Mouse (Mus musculus) MEL (cell line): Measurements from ENCODE around the gene Nupl2. TPM values are rescaled to one million over a fixed set of nuclear protein-coding genes. Genes with fewer than 3 reads are reported as not detected.

Source experiments
- DNase-seq: peaks from one replicate; pipeline ENCODE4 v3.0.0; 2011; ENCODE audit warnings: low read depth, low spot score
- H3K27ac ChIP-seq: 2 replicates; pipeline ENCODE4 v1.5.1; 2012; ENCODE audit warnings: low read depth, mild to moderate bottlenecking, control low read depth, low read length, moderate library complexity; ENCODE audit not compliant: control insufficient read depth
- H3K27me3 ChIP-seq, 2 experiments: fragments of 150-350 bp in 1 of 2; sonication (generic) in 1 of 2; 2 replicates each; pipeline ENCODE4 v1.6.1; 2012; ENCODE audit warnings: low read length in 2 of 2, mild to moderate bottlenecking in 2 of 2, improper control_type of control experiment in 1 of 2, moderate library complexity in 1 of 2; ENCODE audit not compliant: insufficient read depth in 2 of 2, control insufficient read depth in 1 of 2
- H3K36me3 ChIP-seq, 2 experiments: 2 replicates each; pipeline ENCODE4 v1.6.1; 2012 to 2014; ENCODE audit warnings: low read length in 2 of 2, improper control_type of control experiment in 1 of 2, inconsistent platforms in 1 of 2, mild to moderate bottlenecking in 1 of 2; ENCODE audit not compliant: insufficient read depth in 2 of 2, control insufficient read depth in 1 of 2
- H3K4me1 ChIP-seq, 2 experiments: fragments of 150-350 bp in 1 of 2; sonication (generic) in 1 of 2; 2 replicates each; pipeline ENCODE4 v1.6.1; 2012; ENCODE audit warnings: low read length in 2 of 2, improper control_type of control experiment in 1 of 2, mild to moderate bottlenecking in 1 of 2; ENCODE audit not compliant: insufficient read depth in 2 of 2, control insufficient read depth in 1 of 2
- H3K4me3 ChIP-seq, 2 experiments: fragments of 150-350 bp in 1 of 2; sonication (generic) in 1 of 2; 2 replicates each; pipeline ENCODE4 v1.5.1; 2012; ENCODE audit warnings: low read depth in 2 of 2, low read length in 2 of 2, mild to moderate bottlenecking in 2 of 2, moderate library complexity in 2 of 2, control low read depth in 1 of 2, improper control_type of control experiment in 1 of 2; ENCODE audit not compliant: control insufficient read depth in 1 of 2, insufficient read depth in 1 of 2
- H3K79me2 ChIP-seq: 2 replicates; pipeline ENCODE4 v1.6.1; 2012; ENCODE audit warnings: mild to moderate bottlenecking, low read length, moderate library complexity; ENCODE audit not compliant: control insufficient read depth, poor library complexity, insufficient read depth
- H3K9ac ChIP-seq: 2 replicates; pipeline ENCODE4 v1.6.1; 2012; ENCODE audit warnings: low read depth, mild to moderate bottlenecking, control low read depth, low read length, moderate library complexity; ENCODE audit not compliant: control insufficient read depth, poor library complexity, severe bottlenecking
- H3K9me3 ChIP-seq: fragments of 150-350 bp; sonication (generic); replicated peaks from 2 replicates; pipeline ENCODE4 v1.6.1; 2012; ENCODE audit warnings: mild to moderate bottlenecking, low read length, improper control_type of control experiment, moderate library complexity; ENCODE audit not compliant: insufficient read depth
- CHD2 ChIP-seq: IDR thresholded peaks from 2 replicates; pipeline ENCODE4 v1.6.1; 2011; ENCODE audit warnings: low read length, improper control_type of control experiment
- E2F4 ChIP-seq: IDR thresholded peaks from 2 replicates; pipeline ENCODE4 v1.6.1; 2011; ENCODE audit warnings: low read depth, low read length, improper control_type of control experiment, borderline replicate concordance
- ELF1 ChIP-seq: IDR thresholded peaks from 2 replicates; pipeline ENCODE4 v1.6.1; 2014; ENCODE audit warnings: low read depth, mild to moderate bottlenecking, inconsistent platforms, low read length, improper control_type of control experiment, moderate library complexity
- HCFC1 ChIP-seq: IDR thresholded peaks from 2 replicates; pipeline ENCODE4 v1.6.1; 2012; ENCODE audit warnings: low read depth, mild to moderate bottlenecking, inconsistent platforms, low read length, improper control_type of control experiment, moderate library complexity
- KAT2A ChIP-seq: conservative IDR thresholded peaks from 2 replicates; pipeline ENCODE4 v1.6.1; 2012; ENCODE audit warnings: low read depth, low read length, improper control_type of control experiment, inconsistent platforms
- MEF2A ChIP-seq: IDR thresholded peaks from 2 replicates; pipeline ENCODE4 v1.6.1; 2014; ENCODE audit warnings: low read depth, mild to moderate bottlenecking, inconsistent platforms, low read length, improper control_type of control experiment; ENCODE audit not compliant: poor library complexity, insufficient replicate concordance, severe bottlenecking; ENCODE audit errors: extremely low read depth
- MXI1 ChIP-seq: IDR thresholded peaks from 2 replicates; pipeline ENCODE4 v1.6.1; 2011; ENCODE audit warnings: mild to moderate bottlenecking, low read depth, low read length, improper control_type of control experiment
- NELFE ChIP-seq: IDR thresholded peaks from 2 replicates; pipeline ENCODE4 v1.6.1; 2011; ENCODE audit warnings: low read depth, low read length, improper control_type of control experiment
- RAD21 ChIP-seq: IDR thresholded peaks from 2 replicates; pipeline ENCODE4 v1.6.1; 2011; ENCODE audit warnings: mild to moderate bottlenecking, low read depth, low read length, improper control_type of control experiment
- TAL1 ChIP-seq: IDR thresholded peaks from 2 replicates; pipeline ENCODE4 v1.6.1; 2012; ENCODE audit warnings: mild to moderate bottlenecking, inconsistent platforms, low read length, moderate library complexity, mixed read lengths
- TBP ChIP-seq: IDR thresholded peaks from 2 replicates; pipeline ENCODE4 v1.8.0; 2011; ENCODE audit warnings: low read depth, low read length, improper control_type of control experiment
- TCF12 ChIP-seq: IDR thresholded peaks from 2 replicates; pipeline ENCODE4 v1.6.1; 2014; ENCODE audit warnings: low read depth, mild to moderate bottlenecking, inconsistent platforms, low read length, improper control_type of control experiment, moderate library complexity
- USF1 ChIP-seq: IDR thresholded peaks from 2 replicates; pipeline ENCODE4 v1.6.1; 2014; ENCODE audit warnings: low read depth, mild to moderate bottlenecking, inconsistent platforms, low read length, improper control_type of control experiment, moderate library complexity
- USF2 ChIP-seq, 2 experiments: IDR thresholded peaks; 2 replicates each; pipeline ENCODE4 v1.6.1; 2011 to 2012; ENCODE audit warnings: improper control_type of control experiment in 2 of 2, low read length in 2 of 2, borderline replicate concordance in 1 of 2, inconsistent platforms in 1 of 2, low read depth in 1 of 2, mild to moderate bottlenecking in 1 of 2; ENCODE audit not compliant: insufficient read depth in 1 of 2
- ZC3H11A ChIP-seq: IDR thresholded peaks from 2 replicates; pipeline ENCODE4 v1.6.1; 2012; ENCODE audit warnings: low read depth, mild to moderate bottlenecking, inconsistent platforms, low read length, improper control_type of control experiment
- ZKSCAN1 ChIP-seq: IDR thresholded peaks from 2 replicates; pipeline ENCODE4 v1.6.1; 2012; ENCODE audit warnings: low read depth, mild to moderate bottlenecking, inconsistent platforms, low read length, improper control_type of control experiment, moderate library complexity
- polyA plus RNA-seq, 2 experiments: library from polyadenylated mRNA; stranded (reverse) in 1 of 2; unstranded in 1 of 2; fragments of >175 nt in 1 of 2; fragments of >200 nt in 1 of 2; gene quantifications; 2 replicates each; pipeline versions ENCODE4 v1.2.1 to v1.2.4; 2012; ENCODE audit warnings: low replicate concordance in 2 of 2, low read depth in 1 of 2; ENCODE audit not compliant: insufficient read length in 2 of 2, insufficient read depth in 1 of 2, missing spikeins in 1 of 2
- total RNA-seq: library from RNA; depleted of rRNA; stranded (reverse); fragments of 300-350 nt; gene quantifications from 2 replicates; pipeline ENCODE4 v1.2.3, GENCODE M21; 2012

Nupl2 gene
- total and polyA plus RNA-seq, 3 experiments = 13.8 to 121 (median 23.1) TPM

DNA sequence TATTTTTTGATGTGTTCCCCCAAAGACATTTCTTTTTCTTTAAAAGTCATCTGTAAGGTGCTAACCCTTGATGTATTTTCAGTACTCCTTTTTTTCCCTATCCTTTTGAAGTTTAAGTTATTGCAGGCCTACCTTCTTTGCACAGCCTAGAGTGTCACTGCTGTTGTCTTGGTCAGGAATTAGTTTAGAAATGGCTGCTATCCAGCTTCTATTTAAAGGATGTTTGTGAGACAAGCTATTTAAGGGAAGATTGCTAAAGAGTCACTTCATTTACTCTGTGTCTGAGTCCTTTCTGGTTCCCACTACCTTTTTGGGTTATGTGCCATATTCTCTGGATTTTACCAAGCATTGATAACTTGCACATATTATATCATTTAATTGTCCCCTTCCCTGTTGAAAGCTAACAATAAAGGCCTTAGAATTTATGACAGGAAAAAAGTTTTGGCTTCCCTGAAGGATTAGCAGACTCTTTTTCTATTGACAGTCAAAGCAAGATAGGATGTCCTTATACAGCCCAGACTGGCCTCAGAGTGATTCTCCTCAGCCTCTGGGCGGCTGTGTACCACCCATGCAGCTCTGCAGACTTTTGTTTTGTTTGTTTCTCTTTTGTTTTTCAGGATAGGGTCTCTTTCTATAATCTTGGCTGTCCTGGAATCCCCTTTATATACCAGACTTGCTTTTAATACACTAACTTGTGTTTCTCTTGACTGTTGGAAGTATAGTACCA lies 38.7 kb upstream of the Nupl2 start:
- Histone ChIP-seq H3K36me3 (peaks cover 0 to 6% of the 10 kb centered on the region in 2 experiments; a peak in 1 of 4 replicates), H3K9ac (no peak overlapping the region), H3K4me1 (no peaks in the 10 kb centered on the region; a peak in 1 of 4 replicates), H3K4me3 (no peak overlapping the region), H3K79me2 (0 out of 2 replicates have a peak, but pooled peaks cover 2% of the 10 kb centered on the region), H3K27ac (no peak overlapping the region), H3K9me3 (no peaks in the 10 kb centered on the region), H3K27me3 (no peaks in the 10 kb centered on the region)
- DNase-seq = no peak
- TF ChIP-seq MEF2A = no peak
- no peak for TF ChIP-seq ELF1
- TF ChIP-seq TCF12 = no peak
- TF ChIP-seq ZKSCAN1 = no peak
- no peak for TF ChIP-seq CHD2
- TF ChIP-seq E2F4 = no peak

DNA sequence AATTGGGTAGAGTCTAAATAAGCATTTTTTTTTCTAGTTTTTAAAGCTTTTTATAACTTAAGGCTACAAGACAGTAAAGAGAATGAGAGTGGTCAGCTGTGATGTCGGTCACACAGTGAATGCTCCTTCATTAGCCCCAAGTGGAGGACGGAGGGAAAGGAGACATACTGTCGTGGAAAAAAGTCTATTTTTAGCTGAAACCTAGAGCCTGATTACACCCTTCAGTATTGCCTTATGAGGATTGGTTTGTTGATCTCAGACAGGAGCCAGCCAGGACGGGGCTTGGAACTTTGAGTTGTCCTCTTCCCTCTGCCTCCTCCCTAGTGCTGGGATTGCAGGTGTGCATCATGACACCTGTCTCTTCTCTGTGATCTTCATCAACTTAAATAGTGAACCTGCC lies 37.8 kb upstream of the Nupl2 start:
- no peaks in the 10 kb centered on the region for H3K9me3 ChIP-seq
- H3K4me1 ChIP-seq = no peaks in the 10 kb centered on the region; a peak in 1 of 4 replicates
- no peak overlapping the region for H3K4me3 ChIP-seq
- H3K27ac ChIP-seq = no peak overlapping the region
- H3K36me3 ChIP-seq = peaks cover 0 to 6% of the 10 kb centered on the region in 2 experiments; a peak in 1 of 4 replicates
- no peaks in the 10 kb centered on the region for H3K27me3 ChIP-seq
- no peak overlapping the region for H3K9ac ChIP-seq
- no peak for TF ChIP-seq USF1
- no peak for TF ChIP-seq KAT2A
- TF ChIP-seq MXI1 = no peak
- no peak for TF ChIP-seq TAL1
- TF ChIP-seq HCFC1 = no peak
- no peak for TF ChIP-seq RAD21
- TF ChIP-seq TBP = no peak
- no peak for TF ChIP-seq ZC3H11A
- no peak for TF ChIP-seq USF2 (IDR thresholded peaks at IDR 0.05; ENCODE audit: borderline replicate concordance in 1 of 2, insufficient read depth in 1 of 2, low read depth in 1 of 2, low read length in 2 of 2)
- TF ChIP-seq CHD2 = no peak
- TF ChIP-seq NELFE = no peak
- TF ChIP-seq TCF12 = no peak
- TF ChIP-seq, all 39 proteins: peak for 0
- H3K79me2 ChIP-seq = 0 out of 2 replicates have a peak, but pooled peaks cover 2% of the 10 kb centered on the region
- no peak for DNase-seq
